Comparison of ENCODE assay signal across 8 mouse cellular contexts in the genomic region with DNA sequence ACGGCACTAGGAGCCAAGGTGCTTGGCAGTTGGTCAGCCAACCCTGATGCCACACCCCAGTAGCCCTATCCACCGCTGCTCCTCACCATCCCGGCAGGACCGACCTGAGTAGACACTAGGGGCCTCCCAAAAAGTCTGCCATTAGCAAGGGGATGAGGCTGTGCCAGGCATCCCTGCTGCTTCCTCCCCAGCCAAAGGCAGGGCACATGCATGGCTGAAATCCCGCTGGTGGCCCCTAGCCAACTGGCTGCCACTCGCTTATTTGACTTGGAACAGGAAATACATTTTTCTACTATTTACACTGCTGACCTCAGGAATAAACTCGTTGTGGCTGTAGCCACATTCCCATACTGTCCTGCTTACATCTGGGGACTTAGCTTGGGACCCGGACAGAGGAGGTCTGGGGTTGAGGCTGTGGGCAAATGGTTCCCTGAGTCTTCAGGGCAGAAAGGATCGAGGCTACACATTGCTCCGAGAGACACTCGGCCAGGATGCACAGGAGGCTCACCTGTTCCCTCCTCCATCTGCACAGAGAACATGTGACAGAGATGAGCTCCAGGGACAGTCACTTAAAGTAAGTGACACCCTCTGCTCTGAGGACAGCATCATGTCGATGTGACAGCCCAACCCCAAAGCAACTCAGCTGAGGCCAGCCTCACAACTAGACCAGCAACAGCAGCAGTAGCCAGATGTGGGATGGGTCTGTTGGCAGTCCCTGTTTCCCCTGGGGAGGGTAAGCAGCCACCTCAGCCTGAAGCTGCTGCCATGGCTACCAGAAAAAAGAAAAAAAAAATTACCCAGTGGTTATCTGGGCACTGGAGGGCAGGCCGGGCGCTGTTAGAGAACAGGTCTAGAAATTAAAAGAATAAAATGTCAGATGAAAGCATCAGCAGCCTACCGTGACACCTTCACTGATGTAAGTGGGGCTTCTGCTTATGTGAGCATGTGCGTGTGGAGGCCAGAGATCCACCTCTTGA. TPM values are rescaled to one million over a fixed set of nuclear protein-coding genes. Genes with fewer than 3 reads are reported as not detected.
DNase-seq lines count a peak whose midpoint lies in the region; ATAC-seq and TF ChIP-seq lines count a peak whose summit lies in the region.

No protein-coding gene starts in this region.

- H3K4me2 ChIP-seq in hindbrain, postnatal 0 days (ENCODE audit: low read depth, low read length): peak overlapping the region; percentile 21; the same call in 1 of the 2 replicates
- no peak overlapping the region for H3K4me2 ChIP-seq in hindbrain, embryonic 12.5 days (replicated peaks)
- H3K4me2 ChIP-seq in heart, embryonic 13.5 days: peak overlapping the region; percentile 37; the same call in 1 of the 2 replicates
- no peak overlapping the region for H3K4me2 ChIP-seq in limb, embryonic 14.5 days (replicated peaks; ENCODE audit: low read depth, low read length, severe bottlenecking)
- no peak overlapping the region for H3K4me2 ChIP-seq in forebrain, embryonic 12.5 days

- no peaks in the 10 kb centered on the region for H3K36me3 ChIP-seq in hindbrain, postnatal 0 days (ENCODE audit: insufficient read depth, low read length)
- no peaks in the 10 kb centered on the region for H3K36me3 ChIP-seq in hindbrain, embryonic 12.5 days
- H3K36me3 ChIP-seq in heart, embryonic 13.5 days: no peaks in the 10 kb centered on the region
- no peaks in the 10 kb centered on the region for H3K36me3 ChIP-seq in limb, embryonic 14.5 days (ENCODE audit: control insufficient read depth, insufficient read depth, low read length)
- H3K36me3 ChIP-seq in forebrain, embryonic 12.5 days (replicated peaks): no peaks in the 10 kb centered on the region

- H3K9ac ChIP-seq in hindbrain, postnatal 0 days (replicated peaks; ENCODE audit: low read length): no peak overlapping the region
- H3K9ac ChIP-seq in hindbrain, embryonic 12.5 days: no peak overlapping the region
- H3K9ac ChIP-seq in heart, embryonic 13.5 days: no peak overlapping the region
- 0 out of 2 replicates have a peak overlapping the region, but pooled peaks have one; percentile 12 for H3K9ac ChIP-seq in limb, embryonic 14.5 days (ENCODE audit: low read depth, low read length, severe bottlenecking)
- H3K9ac ChIP-seq in forebrain, embryonic 12.5 days: no peak overlapping the region

- peaks cover 6% of the 10 kb centered on the region for H3K4me1 ChIP-seq in hindbrain, postnatal 0 days (ENCODE audit: insufficient read depth, low read length)
- H3K4me1 ChIP-seq in hindbrain, embryonic 12.5 days: peaks cover 4% of the 10 kb centered on the region; the same call in 1 of the 2 replicates
- H3K4me1 ChIP-seq in heart, embryonic 13.5 days: peaks cover 15% of the 10 kb centered on the region
- H3K4me1 ChIP-seq in limb, embryonic 14.5 days (ENCODE audit: control insufficient read depth, insufficient read depth, low read length): peaks cover 10% of the 10 kb centered on the region
- H3K4me1 ChIP-seq in forebrain, embryonic 12.5 days: peaks cover 9% of the 10 kb centered on the region; the same call in 1 of the 2 replicates

- peak; percentile 70 for DNase-seq in hindbrain, postnatal 0 days (ENCODE audit: low spot score)
- DNase-seq in brain, adult 2 months (ENCODE audit: low read depth, low spot score): peak; percentile 63
- DNase-seq in limb, embryonic 14.5 days (ENCODE audit: low spot score): no peak
- peak; percentile 53 to 78 for DNase-seq in urinary bladder, postnatal 36 days (ENCODE audit: low spot score in 2 of 2)
- no peak for DNase-seq in embryo, embryonic 9.5 days (ENCODE audit: extremely low spot score)

- no peak for TF ChIP-seq POLR2A in limb, embryonic 14.5 days (IDR thresholded peaks at IDR 0.05; ENCODE audit: borderline replicate concordance, extremely low read depth, insufficient read depth, insufficient read length)

- no peaks in the 10 kb centered on the region for H3K27me3 ChIP-seq in hindbrain, postnatal 0 days (ENCODE audit: insufficient read depth, low read length)
- no peaks in the 10 kb centered on the region for H3K27me3 ChIP-seq in hindbrain, embryonic 12.5 days
- no peaks in the 10 kb centered on the region for H3K27me3 ChIP-seq in heart, embryonic 13.5 days (replicated peaks)
- H3K27me3 ChIP-seq in limb, embryonic 14.5 days (ENCODE audit: control insufficient read depth, insufficient read depth, low read length): no peaks in the 10 kb centered on the region
- 0 out of 2 replicates have a peak, but pooled peaks cover 3% of the 10 kb centered on the region for H3K27me3 ChIP-seq in forebrain, embryonic 12.5 days

- 51% methylated on average over 16 of the region's 16 CpGs for WGBS in hindbrain, postnatal 0 days
- 81% methylated on average over 16 of the region's 16 CpGs for WGBS in hindbrain, embryonic 12.5 days
- WGBS in heart, embryonic 13.5 days: 57% methylated on average over 16 of the region's 16 CpGs
- WGBS in limb, embryonic 14.5 days: 68% methylated on average over 16 of the region's 16 CpGs
- 83% methylated on average over 16 of the region's 16 CpGs for WGBS in forebrain, embryonic 12.5 days

- H3K27ac ChIP-seq in hindbrain, postnatal 0 days: no peak overlapping the region
- H3K27ac ChIP-seq in hindbrain, embryonic 12.5 days: no peak overlapping the region
- H3K27ac ChIP-seq in heart, embryonic 13.5 days (replicated peaks): peak overlapping the region; percentile 51; the same call in 1 of the 2 replicates
- H3K27ac ChIP-seq in limb, embryonic 14.5 days (replicated peaks; ENCODE audit: low read depth, low read length): 0 out of 2 replicates have a peak overlapping the region, but pooled peaks have one; percentile 9
- H3K27ac ChIP-seq in forebrain, embryonic 12.5 days: no peak overlapping the region

- no peaks in the 10 kb centered on the region for H3K9me3 ChIP-seq in hindbrain, postnatal 0 days (ENCODE audit: low read length)
- no peaks in the 10 kb centered on the region for H3K9me3 ChIP-seq in hindbrain, embryonic 12.5 days (replicated peaks)
- no peaks in the 10 kb centered on the region for H3K9me3 ChIP-seq in heart, embryonic 13.5 days
- H3K9me3 ChIP-seq in limb, embryonic 14.5 days (ENCODE audit: control insufficient read depth, low read length): no peaks in the 10 kb centered on the region
- no peaks in the 10 kb centered on the region for H3K9me3 ChIP-seq in forebrain, embryonic 12.5 days

- 0 out of 2 replicates have a peak, but pooled peaks have one; percentile 1 for TF ChIP-seq CTCF in hindbrain, postnatal 0 days (IDR thresholded peaks at IDR 0.05; ENCODE audit: low read depth)

- ATAC-seq in hindbrain, postnatal 0 days: peak; percentile 24; the same call in 1 of the 2 replicates
- ATAC-seq in hindbrain, embryonic 12.5 days (ENCODE audit: low FRiP score): no peak
- no peak for ATAC-seq in heart, embryonic 13.5 days (ENCODE audit: extremely low read depth, insufficient number of reproducible peaks, low FRiP score, low TSS enrichment)
- no peak for ATAC-seq in limb, embryonic 14.5 days (ENCODE audit: low FRiP score, low read depth)
- ATAC-seq in forebrain, embryonic 12.5 days (ENCODE audit: low FRiP score): no peak

- H3K4me3 ChIP-seq in hindbrain, postnatal 0 days (ENCODE audit: low read length): no peak overlapping the region
- H3K4me3 ChIP-seq in hindbrain, embryonic 12.5 days: no peak overlapping the region
- no peak overlapping the region for H3K4me3 ChIP-seq in heart, embryonic 13.5 days
- H3K4me3 ChIP-seq in limb, embryonic 14.5 days (replicated peaks; ENCODE audit: low read length): no peak overlapping the region
- H3K4me3 ChIP-seq in forebrain, embryonic 12.5 days (replicated peaks): no peak overlapping the region

RNA-seq across cellular contexts. Expression of gene Wnt4, which starts 45.5 kb away (rescaled TPM):
- total RNA-seq in hindbrain, postnatal 0 days (2014; rRNA removed): 3.1 and 3.8 TPM in 2 replicates
- polyA plus RNA-seq in hindbrain, postnatal 0 days (2015; fragmentation: Nextera tagmentation; extraction: Ambion mirVana): 3.2 and 3.4 TPM in 2 replicates
- 3.7 and 5.0 TPM in 2 replicates for polyA plus RNA-seq in hindbrain, embryonic 12.5 days (2016; fragmentation: Nextera tagmentation; extraction: Ambion mirVana)
- polyA plus RNA-seq in heart, embryonic 13.5 days (2015; fragmentation: Nextera tagmentation; extraction: Ambion mirVana): 0.84 and 0.95 TPM in 2 replicates
- polyA plus RNA-seq in limb, embryonic 14.5 days (2012; rRNA removed): 15.4 and 16.0 TPM in 2 replicates
- 16.0 and 23.0 TPM in 2 replicates for polyA plus RNA-seq in limb, embryonic 14.5 days (2014; fragmentation: Nextera tagmentation; extraction: Ambion mirVana)
- polyA plus RNA-seq in forebrain, embryonic 12.5 days (2016; fragmentation: Nextera tagmentation; extraction: Ambion mirVana): 0.36 and 0.52 TPM in 2 replicates

Comparison
In these comparisons a context has a peak if more than half of its experiments do, and no peak if none do; other contexts are left out.
1. H3K4me2 ChIP-seq: peak in hindbrain, postnatal 0 days (single experiment) and heart, embryonic 13.5 days (single experiment); none in hindbrain, embryonic 12.5 days (single experiment), limb, embryonic 14.5 days (single experiment) and forebrain, embryonic 12.5 days (single experiment).
2. DNase-seq: peak in hindbrain, postnatal 0 days (single experiment), brain, adult 2 months (single experiment) and urinary bladder, postnatal 36 days (2 of 2); none in limb, embryonic 14.5 days (single experiment) and embryo, embryonic 9.5 days (single experiment).
3. H3K27ac ChIP-seq: peak in heart, embryonic 13.5 days (single experiment) and limb, embryonic 14.5 days (single experiment); none in hindbrain, postnatal 0 days (single experiment), hindbrain, embryonic 12.5 days (single experiment) and forebrain, embryonic 12.5 days (single experiment).